Mouse (Mus musculus): ENCODE results near the gene Tmcc3.

DNA sequence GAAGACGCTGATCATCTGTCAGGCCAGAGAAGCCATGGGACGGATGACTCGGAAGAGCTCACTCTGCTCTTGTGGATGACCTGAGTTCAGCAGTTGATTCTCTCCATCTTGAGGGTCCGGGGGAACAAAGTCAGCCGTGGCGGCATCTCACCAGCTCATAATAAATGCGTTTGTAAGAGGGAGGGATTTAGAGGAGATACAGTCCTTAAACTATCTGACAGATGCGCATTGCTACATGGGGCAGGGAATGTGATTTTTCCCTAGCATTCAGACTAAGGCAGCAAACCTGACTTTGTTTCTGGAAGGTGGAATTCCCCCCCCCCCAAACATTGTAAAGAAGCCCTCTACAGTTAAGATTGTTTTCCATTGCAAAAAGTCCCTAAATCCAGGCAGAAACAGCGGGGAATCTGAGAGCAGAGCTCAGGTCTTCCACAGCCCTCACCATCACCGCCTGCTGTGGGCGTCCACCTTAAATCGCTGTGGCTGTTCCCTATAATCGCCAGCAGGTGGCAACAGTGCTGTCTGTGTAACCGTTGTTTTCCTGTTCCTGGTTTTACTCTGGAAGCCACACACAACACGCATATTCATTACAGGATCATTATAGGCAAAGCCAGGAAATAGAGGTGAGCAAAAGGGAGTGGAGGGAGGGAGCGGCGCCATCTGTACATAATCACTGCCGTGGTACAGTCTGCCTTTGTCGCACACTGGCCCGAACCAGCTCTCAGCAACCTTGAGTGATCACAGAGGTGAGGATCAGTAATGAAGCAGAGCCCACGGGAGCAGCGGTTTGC is 96.8 kb downstream of the Tmcc3 start:
- TF ChIP-seq CHD2 (IDR thresholded peaks at IDR 0.05; ENCODE audit: low read depth, low read length) (no peak), HCFC1 (IDR thresholded peaks at IDR 0.05; ENCODE audit: borderline replicate concordance, insufficient read depth, low read length) (no peak), MAFK (IDR thresholded peaks at IDR 0.05; ENCODE audit: insufficient read depth, low read depth, low read length) (no peak)
